Mouse (Mus musculus) C2C12 (cell line): ENCODE data around the gene Bicra. TPM values are rescaled to one million over a fixed set of nuclear protein-coding genes. Genes with fewer than 3 reads are reported as not detected.
A peak's percentile ranks its signal among the peaks of the same experiment; 100 is the strongest.

Experiments used
- H3K27me3 ChIP-seq: one replicate; pipeline ENCODE4 v1.6.1; 2011; ENCODE audit not compliant: control insufficient read depth, insufficient read depth, insufficient read length
- H3K36me3 ChIP-seq: one replicate; pipeline ENCODE4 v1.6.1; 2011; ENCODE audit not compliant: control insufficient read depth, insufficient read depth
- H3K4me3 ChIP-seq: one replicate; pipeline ENCODE4 v1.5.1; 2011; ENCODE audit warnings: mild to moderate bottlenecking, control low read depth; ENCODE audit not compliant: poor library complexity, insufficient read depth, severe bottlenecking
- H3K79me2 ChIP-seq: one replicate; pipeline ENCODE4 v1.6.1; 2011; ENCODE audit not compliant: control insufficient read depth, insufficient read depth
- H3K79me3 ChIP-seq: one replicate; pipeline ENCODE4 v1.6.1; 2011; ENCODE audit warnings: low read depth, control low read depth
- H3ac ChIP-seq: one replicate; pipeline ENCODE3; 2011; ENCODE audit warnings: low read depth; ENCODE audit not compliant: control insufficient read depth, insufficient read length
- CEBPB ChIP-seq: IDR thresholded peaks from one replicate; pipeline ENCODE4 v1.6.1; 2011; ENCODE audit warnings: low read depth, mild to moderate bottlenecking, control low read depth, moderate library complexity
- CTCF ChIP-seq: IDR thresholded peaks from one replicate; pipeline ENCODE4 v1.5.1; 2011; ENCODE audit not compliant: control insufficient read depth, insufficient read depth, insufficient read length
- FOSL1 ChIP-seq: IDR thresholded peaks from one replicate; pipeline ENCODE4 v1.8.0; 2011; ENCODE audit warnings: mild to moderate bottlenecking, low read length; ENCODE audit not compliant: poor library complexity, insufficient read depth, severe bottlenecking
- MAX ChIP-seq: IDR thresholded peaks from one replicate; pipeline ENCODE4 v1.6.1; 2011; ENCODE audit warnings: mild to moderate bottlenecking, control low read depth
- MYOD1 ChIP-seq: IDR thresholded peaks from one replicate; pipeline ENCODE4 v1.6.1; 2011; ENCODE audit warnings: low read depth; ENCODE audit not compliant: control insufficient read depth, insufficient read length
- MYOG ChIP-seq: IDR thresholded peaks from one replicate; pipeline ENCODE4 v1.6.1; 2011; ENCODE audit not compliant: control insufficient read depth, insufficient read length; ENCODE audit errors: extremely low read depth
- USF1 ChIP-seq: IDR thresholded peaks from one replicate; pipeline ENCODE4 v1.6.1; 2011; ENCODE audit warnings: low read depth, mild to moderate bottlenecking, control low read depth, moderate library complexity
- polyA plus RNA-seq: library from polyadenylated mRNA; unstranded; fragments of >200 nt; fragmentation: generic; extraction: Trizol; gene quantifications from one replicate; pipeline ENCODE4 v1.2.1, GENCODE M21; 2012; ENCODE audit warnings: missing spikeins

Bicra gene
- polyA plus RNA-seq, 1 experiment, result 4.3 TPM

GRCm38 (mm10) chr7:15954978-15955443 lies 92.7 kb downstream of the Bicra start:
- H3ac ChIP-seq, result no peak overlapping the region
- no peaks in the 10 kb centered on the region for H3K27me3 ChIP-seq
- H3K79me3 ChIP-seq, result peaks cover 26% of the 10 kb centered on the region
- TF ChIP-seq MYOG (no peak), USF1 (no peak), FOSL1 (no peak), CEBPB (no peak), CTCF (no peak), MYOD1 (no peak), MAX (no peak)
- no peak overlapping the region for H3K4me3 ChIP-seq
- peaks cover 99% of the 10 kb centered on the region for H3K36me3 ChIP-seq
- peaks cover 29% of the 10 kb centered on the region for H3K79me2 ChIP-seq

DNA sequence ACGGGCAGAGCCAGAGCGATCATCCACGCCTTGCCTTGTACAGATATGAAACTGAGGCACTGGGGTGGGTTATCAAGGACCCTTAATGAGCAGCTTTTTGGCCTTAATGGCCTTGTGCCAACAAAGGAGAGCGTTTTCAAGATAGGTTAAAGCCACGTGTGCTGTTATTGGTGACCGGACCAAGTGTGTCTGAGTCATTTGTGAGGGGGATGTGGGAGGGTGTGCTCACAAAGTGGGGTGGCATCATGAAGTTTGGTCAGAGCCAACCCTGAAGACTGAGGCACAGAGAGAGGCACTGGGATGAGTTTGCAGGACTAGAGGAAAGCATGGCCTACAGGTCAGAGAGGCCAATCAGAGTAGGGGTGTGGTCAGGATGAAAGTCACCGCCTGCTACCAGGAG lies 93.3 kb downstream of the Bicra start:
- no peaks in the 10 kb centered on the region for H3K27me3 ChIP-seq
- H3K79me2 ChIP-seq, result peaks cover 23% of the 10 kb centered on the region
- no peak overlapping the region for H3K4me3 ChIP-seq
- no peak overlapping the region for H3ac ChIP-seq
- TF ChIP-seq CEBPB, result no peak
- no peak for TF ChIP-seq MYOD1
- TF ChIP-seq MYOG, result no peak
- no peak for TF ChIP-seq CTCF
- no peak for TF ChIP-seq USF1
- no peak for TF ChIP-seq MAX
- TF ChIP-seq FOSL1, result no peak
- peaks cover 22% of the 10 kb centered on the region for H3K79me3 ChIP-seq
- H3K36me3 ChIP-seq, result peaks cover 96% of the 10 kb centered on the region

- no peak overlapping the region for H3K4me3 ChIP-seq
- no peaks in the 10 kb centered on the region for H3K27me3 ChIP-seq
- no peak for TF ChIP-seq CTCF
- no peak for TF ChIP-seq MYOD1
- no peak for TF ChIP-seq USF1
- no peak for TF ChIP-seq MYOG
- no peak for TF ChIP-seq CEBPB
- no peak for TF ChIP-seq FOSL1
- no peak for TF ChIP-seq MAX
- H3K79me3 ChIP-seq, result peaks cover 15% of the 10 kb centered on the region
- peaks cover 87% of the 10 kb centered on the region for H3K36me3 ChIP-seq
- H3ac ChIP-seq, result no peak overlapping the region
- peaks cover 18% of the 10 kb centered on the region for H3K79me2 ChIP-seq
Measured at GRCm38 (mm10) chr7:15953307-15954074, 94.2 kb downstream of the Bicra start.

DNA sequence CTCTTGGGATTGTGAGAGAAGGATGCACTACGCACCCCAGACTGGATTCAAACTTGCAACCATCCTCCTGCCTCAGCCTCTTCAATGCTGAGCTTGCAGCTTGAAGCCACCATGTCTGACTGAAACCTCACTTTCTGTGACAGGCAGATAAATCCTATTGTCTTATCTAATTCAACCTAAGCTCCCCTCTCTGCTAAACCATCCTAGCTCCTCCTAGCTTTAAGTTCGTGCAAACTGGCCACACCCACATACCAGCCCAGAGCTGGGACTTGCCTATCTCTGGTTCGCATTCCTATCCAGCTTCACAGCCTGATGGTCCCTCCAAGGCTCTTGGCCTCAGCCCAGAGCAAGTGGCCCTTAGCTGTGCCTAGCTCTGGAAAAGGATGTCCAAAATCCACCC lies 95.3 kb downstream of the Bicra start:
- Histone ChIP-seq H3K79me2 (peaks cover 18% of the 10 kb centered on the region), H3K79me3 (peaks cover 15% of the 10 kb centered on the region), H3K27me3 (no peaks in the 10 kb centered on the region), H3K4me3 (no peak overlapping the region), H3K36me3 (peaks cover 76% of the 10 kb centered on the region), H3ac (no peak overlapping the region)
- TF ChIP-seq MYOD1 (no peak), MYOG (no peak), FOSL1 (no peak), MAX (no peak), CEBPB (no peak), CTCF (no peak), USF1 (no peak)

DNA sequence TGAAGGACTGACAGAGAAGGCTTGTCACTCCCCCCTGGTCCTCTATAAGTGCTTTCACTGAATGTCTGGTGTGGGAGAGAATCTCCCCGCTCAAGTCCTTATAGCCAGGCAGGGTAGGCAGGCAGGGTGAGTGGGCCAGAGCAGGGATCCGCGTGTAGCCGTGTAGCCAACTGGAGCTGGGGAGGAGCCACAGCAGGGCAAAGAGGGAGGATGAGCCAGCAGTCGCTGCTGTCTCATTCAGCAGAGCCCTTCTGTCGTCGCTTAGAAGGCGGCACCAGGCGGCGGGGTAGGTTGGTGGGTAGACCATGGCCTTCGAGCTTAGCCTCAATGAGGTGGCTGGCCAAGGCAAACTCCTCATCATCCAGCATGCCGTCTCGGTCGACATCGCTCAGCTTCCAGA lies 97.7 kb downstream of the Bicra start:
- peak overlapping the region; percentile 13 for H3ac ChIP-seq
- TF ChIP-seq CTCF (no peak), USF1 (no peak), MYOD1 (no peak), MYOG (no peak), MAX (no peak), CEBPB (no peak), FOSL1 (no peak)
- peaks cover 52% of the 10 kb centered on the region for H3K36me3 ChIP-seq
- peaks cover 13% of the 10 kb centered on the region for H3K79me3 ChIP-seq
- no peaks in the 10 kb centered on the region for H3K27me3 ChIP-seq
- no peak overlapping the region for H3K4me3 ChIP-seq
- H3K79me2 ChIP-seq, result peaks cover 16% of the 10 kb centered on the region
